Mouse (Mus musculus): Measurements from ENCODE around the gene Kif21b.

- TF ChIP-seq GATA1 (IDR thresholded peaks at IDR 0.05; ENCODE audit: borderline replicate concordance, low read length) = no peak
- TF ChIP-seq FLI1 (IDR thresholded peaks at IDR 0.05; ENCODE audit: low read length) = no peak
Measured at GRCm38 (mm10) chr1:136165436-136165835, 34.2 kb downstream of the Kif21b start.
